Mouse (Mus musculus) heart, embryonic 14.5 days (tissue): ENCODE results near the gene Gmfb. TPM values are rescaled to one million over a fixed set of nuclear protein-coding genes. Genes with fewer than 3 reads are reported as not detected.

Experiments
- ATAC-seq: fragments of 200-750 bp; cut with Nextera tagmentation; 2 replicates; pipeline ENCODE4 v1.8.0; 2017; ENCODE audit warnings: low read depth, moderate TSS enrichment; ENCODE audit not compliant: insufficient number of reproducible peaks, insufficient read depth, low FRiP score
- H3K27ac ChIP-seq, 2 experiments: fragments of 200-500 bp in 1 of 2; fragments of 300-500 bp in 1 of 2; sonication (generic) in 1 of 2; replicated peaks in 1 of 2; 2 replicates each; pipeline ENCODE4 v1.5.1; 2012 to 2014; ENCODE audit warnings: low read depth in 2 of 2, low read length in 2 of 2, control low read depth in 1 of 2, mild to moderate bottlenecking in 1 of 2, mixed read lengths in 1 of 2; ENCODE audit not compliant: control insufficient read depth in 1 of 2, insufficient read depth in 1 of 2
- H3K27me3 ChIP-seq: fragments of 300-500 bp; sonication (generic); 2 replicates; pipeline ENCODE4 v1.6.1; 2014; ENCODE audit warnings: mild to moderate bottlenecking, low read length, control low read depth; ENCODE audit not compliant: control insufficient read depth, insufficient read depth
- H3K36me3 ChIP-seq: fragments of 300-500 bp; sonication (generic); 2 replicates; pipeline ENCODE4 v1.6.1; 2014; ENCODE audit warnings: mild to moderate bottlenecking, control low read depth, low read length, mixed read lengths; ENCODE audit not compliant: control insufficient read depth, insufficient read depth
- H3K4me1 ChIP-seq, 2 experiments: fragments of 200-500 bp in 1 of 2; fragments of 300-500 bp in 1 of 2; sonication (generic) in 1 of 2; 2 replicates each; pipeline ENCODE4 v1.6.1; 2012 to 2014; ENCODE audit warnings: low read length in 2 of 2, control low read depth in 1 of 2, mixed read lengths in 1 of 2; ENCODE audit not compliant: control insufficient read depth in 2 of 2, insufficient read depth in 2 of 2
- H3K4me2 ChIP-seq: fragments of 300-500 bp; sonication (generic); 2 replicates; pipeline ENCODE4 v1.6.1; 2014; ENCODE audit warnings: mild to moderate bottlenecking, low read length
- H3K4me3 ChIP-seq, 2 experiments: fragments of 200-500 bp in 1 of 2; fragments of 300-500 bp in 1 of 2; sonication (generic) in 1 of 2; 2 replicates each; pipeline ENCODE4 v1.5.1; 2012 to 2014; ENCODE audit warnings: low read length in 2 of 2, mild to moderate bottlenecking in 2 of 2, control low read depth in 1 of 2, low read depth in 1 of 2, moderate library complexity in 1 of 2; ENCODE audit not compliant: control insufficient read depth in 1 of 2, insufficient read depth in 1 of 2
- H3K9ac ChIP-seq: fragments of 300-500 bp; sonication (generic); 2 replicates; pipeline ENCODE4 v1.6.1; 2014; ENCODE audit warnings: mild to moderate bottlenecking, low read length
- H3K9me3 ChIP-seq: fragments of 300-500 bp; sonication (generic); 2 replicates; pipeline ENCODE4 v1.6.1; 2016; ENCODE audit warnings: low read length, control low read depth; ENCODE audit not compliant: control insufficient read depth
- WGBS: fragments of 180-500 bp; shearing (Covaris S2); extraction: QIAGEN DNeasy Blood & Tissue Kit; methylation state at CpG from one replicate; pipeline ENCODE4 v1.1.7; 2014; 5-methylcytosine and 5-hydroxymethylcytosine counted together
- polyA plus RNA-seq: library from polyadenylated mRNA; unstranded; fragments of >200 nt; fragmentation: Nextera tagmentation; extraction: Ambion mirVana; gene quantifications from 2 replicates; pipeline ENCODE4 v1.2.1, GENCODE M21; 2014

Gene Gmfb
- polyA plus RNA-seq, 1 experiment from 2014 or later = 60.5 TPM

DNA sequence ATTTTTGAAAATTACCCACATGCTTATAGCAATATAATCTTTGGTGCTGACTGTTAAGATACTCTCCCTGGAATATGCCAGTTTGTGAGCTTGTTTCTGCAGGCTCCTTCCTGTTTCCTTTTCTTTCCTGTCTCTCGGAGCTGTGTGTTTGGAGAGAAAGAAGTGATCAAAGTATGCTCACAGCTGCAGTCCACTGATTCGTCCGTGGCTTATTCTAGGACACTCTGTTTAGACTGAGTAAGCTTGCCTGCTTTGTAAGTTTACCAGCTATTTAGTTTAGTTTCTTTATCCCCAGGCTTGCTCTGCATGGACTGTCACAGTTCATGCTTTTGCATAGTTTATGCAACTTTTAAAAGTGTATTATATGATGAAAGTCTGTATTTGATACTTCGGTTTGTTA is 17.3 kb upstream of the Gmfb start:
- H3K27me3 ChIP-seq = no peaks in the 10 kb centered on the region
- no peak overlapping the region for H3K4me3 ChIP-seq
- peaks cover 3 to 14% of the 10 kb centered on the region in 2 experiments; a peak in 3 of 4 replicates for H3K4me1 ChIP-seq
- H3K27ac ChIP-seq = no peak overlapping the region
- no peak overlapping the region for H3K9ac ChIP-seq
- WGBS = 59% methylated on average over 4 of the region's 4 CpGs
- peaks cover 29% of the 10 kb centered on the region for H3K36me3 ChIP-seq
- ATAC-seq = no peak
- no peaks in the 10 kb centered on the region for H3K9me3 ChIP-seq
- H3K4me2 ChIP-seq = no peak overlapping the region

GRCm38 (mm10) chr14:46832354-46833272 is 10.6 kb upstream of the Gmfb start:
- Histone ChIP-seq H3K4me2 (peak overlapping the region; percentile 67), H3K9ac (peak overlapping the region; percentile 82), H3K9me3 (no peaks in the 10 kb centered on the region), H3K36me3 (no peaks in the 10 kb centered on the region), H3K4me1 (peaks cover 0 to 20% of the 10 kb centered on the region in 2 experiments; a peak in 2 of 4 replicates), H3K4me3 (peak overlapping the region; percentile 71 to 86), H3K27me3 (no peaks in the 10 kb centered on the region), H3K27ac (peak overlapping the region; percentile 26 to 43; a peak in 3 of 4 replicates)
- ATAC-seq = peak; percentile 68; the same call in 1 of the 2 replicates
- 6% methylated on average over 40 of the region's 40 CpGs for WGBS

DNA sequence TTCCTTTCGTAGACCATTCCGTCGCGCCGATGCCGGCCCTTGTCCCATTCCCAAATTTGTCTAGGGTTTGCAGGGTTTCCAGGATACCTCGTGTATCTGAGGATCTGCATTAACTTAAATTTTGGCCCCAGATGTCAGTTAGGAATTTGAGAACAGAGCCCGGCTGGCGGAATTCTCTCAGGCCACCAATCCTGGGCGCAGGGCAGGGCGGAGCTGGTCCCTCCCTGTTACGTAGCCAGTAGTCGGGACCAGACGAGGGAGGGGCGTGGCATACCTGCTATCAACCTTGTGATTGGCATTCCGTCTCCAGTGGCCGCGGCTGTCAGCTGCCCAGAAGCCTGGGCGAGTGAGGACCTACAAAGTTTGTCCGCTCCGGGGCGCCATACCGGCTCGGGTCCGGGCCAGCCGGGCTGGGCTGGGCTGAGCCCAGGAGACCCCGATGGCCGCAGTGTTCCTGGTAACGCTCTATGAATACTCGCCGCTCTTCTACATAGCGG is 9.8 kb upstream of the Gmfb start, which contains the start of gene Cgrrf1:
Gene Cgrrf1 (plus strand): TSS at position 289 of the 497 bp plus-strand sequence.
- Histone ChIP-seq H3K36me3 (no peaks in the 10 kb centered on the region), H3K9ac (peak within 1 kb of the TSS; percentile 82), H3K27me3 (no peaks in the 10 kb centered on the region), H3K4me2 (peak within 1 kb of the TSS; percentile 67), H3K4me1 (peaks cover 0 to 18% of the 10 kb centered on the region in 2 experiments; a peak in 2 of 4 replicates), H3K27ac (peak within 1 kb of the TSS; percentile 43 to 82), H3K4me3 (peak within 1 kb of the TSS; percentile 71 to 86), H3K9me3 (no peaks in the 10 kb centered on the region)
- peak; percentile 99 for ATAC-seq
- under 1% methylated on average over 32 of the region's 32 CpGs for whole genome bisulfite sequencing

GRCm38 (mm10) chr14:46831295-46831694 is 9.3 kb upstream of the Gmfb start:
- no peak for ATAC-seq
- H3K36me3 ChIP-seq = no peaks in the 10 kb centered on the region
- no peaks in the 10 kb centered on the region for H3K27me3 ChIP-seq
- 3% methylated on average over 4 of the region's 4 CpGs for WGBS
- H3K4me2 ChIP-seq = peak overlapping the region; percentile 67
- peak overlapping the region; percentile 43 to 82; a peak in 3 of 4 replicates for H3K27ac ChIP-seq
- H3K4me1 ChIP-seq = peaks cover 0 to 14% of the 10 kb centered on the region in 2 experiments; a peak in 2 of 4 replicates
- H3K4me3 ChIP-seq = peak overlapping the region; percentile 71 to 86
- H3K9me3 ChIP-seq = no peaks in the 10 kb centered on the region
- peak overlapping the region; percentile 82 for H3K9ac ChIP-seq

- peaks cover 0 to 7% of the 10 kb centered on the region in 2 experiments; a peak in 2 of 4 replicates for H3K4me1 ChIP-seq
- no peak overlapping the region for H3K9ac ChIP-seq
- no peak for ATAC-seq
- no peaks in the 10 kb centered on the region for H3K36me3 ChIP-seq
- WGBS = 62% methylated on average over 1 of the region's 1 CpGs
- H3K27me3 ChIP-seq = no peaks in the 10 kb centered on the region
- H3K27ac ChIP-seq = no peak overlapping the region
- H3K4me3 ChIP-seq = no peak overlapping the region
- H3K4me2 ChIP-seq = no peak overlapping the region
- no peaks in the 10 kb centered on the region for H3K9me3 ChIP-seq
Measured at GRCm38 (mm10) chr14:46827430-46827829, 5.4 kb upstream of the Gmfb start.

DNA sequence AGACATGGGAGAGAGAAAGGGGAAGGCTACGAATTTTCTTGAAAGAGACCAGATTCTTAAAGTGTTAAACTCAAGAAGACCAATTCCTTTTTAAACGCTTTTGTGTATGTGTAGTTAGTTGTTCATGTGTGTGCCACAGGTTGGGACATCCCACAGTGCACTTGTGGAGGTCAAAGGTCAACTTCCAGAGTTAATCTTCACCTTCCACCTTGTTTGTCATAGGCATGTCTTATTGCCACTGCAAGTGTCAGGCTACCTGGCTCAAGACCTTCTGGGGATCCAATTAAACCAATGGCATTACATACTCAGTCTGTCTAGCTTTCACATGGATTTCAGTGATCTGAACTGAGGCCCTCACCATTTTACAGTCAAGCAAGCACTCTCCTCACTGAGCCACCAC is 2.0 kb upstream of the Gmfb start:
- H3K9me3 ChIP-seq = no peaks in the 10 kb centered on the region
- no peak overlapping the region for H3K9ac ChIP-seq
- H3K27ac ChIP-seq = no peak overlapping the region
- no peaks in the 10 kb centered on the region for H3K36me3 ChIP-seq
- ATAC-seq = no peak
- no peak overlapping the region for H3K4me2 ChIP-seq
- H3K27me3 ChIP-seq = no peaks in the 10 kb centered on the region
- H3K4me3 ChIP-seq = no peak overlapping the region
- WGBS = 67% methylated on average over 2 of the region's 2 CpGs
- H3K4me1 ChIP-seq = peaks cover 0 to 8% of the 10 kb centered on the region in 2 experiments; a peak in 2 of 4 replicates

DNA sequence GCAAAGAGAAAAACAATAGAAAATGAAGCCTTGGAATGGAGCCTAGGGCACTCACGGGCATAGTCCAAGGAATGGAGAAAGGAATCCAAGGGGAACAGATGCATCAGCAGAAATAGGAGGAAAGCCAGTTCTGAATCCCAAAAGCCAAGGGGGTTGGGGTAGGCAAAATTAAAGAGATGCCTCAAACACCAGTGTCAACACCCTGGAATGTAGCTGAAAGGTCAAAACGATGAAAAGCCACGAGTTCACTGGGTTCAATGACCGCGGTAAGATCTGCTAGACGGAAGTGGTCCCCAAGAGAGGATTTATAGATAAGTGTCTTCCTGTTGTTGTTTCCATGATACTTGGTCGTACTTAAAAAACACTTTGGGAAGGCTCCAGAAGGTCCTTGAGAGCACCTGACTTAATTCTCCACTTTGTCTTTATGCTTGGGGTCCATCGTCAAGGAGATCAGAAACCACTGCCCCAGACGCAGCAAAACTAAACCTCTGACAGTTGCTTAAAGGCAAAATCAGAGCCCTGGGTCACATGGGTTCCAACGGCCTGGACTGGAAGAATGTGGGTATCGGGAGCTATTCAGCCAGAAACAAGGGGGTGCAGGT is 670 bp downstream of the Gmfb start:
- Histone ChIP-seq H3K36me3 (peaks cover 12% of the 10 kb centered on the region), H3K4me1 (peaks cover 0 to 8% of the 10 kb centered on the region in 2 experiments; a peak in 2 of 4 replicates), H3K4me2 (peak overlapping the region; percentile 75), H3K27ac (peak overlapping the region; percentile 91 to 94), H3K4me3 (peak overlapping the region; percentile 82 to 97), H3K27me3 (no peaks in the 10 kb centered on the region), H3K9me3 (no peaks in the 10 kb centered on the region), H3K9ac (peak overlapping the region; percentile 90)
- ATAC-seq = no peak
- 0% methylated on average over 11 of the region's 11 CpGs for WGBS
